Mouse (Mus musculus) midbrain, embryonic 15.5 days (tissue): ENCODE measurements around the gene Gm38100. TPM values are rescaled to one million over a fixed set of nuclear protein-coding genes. Genes with fewer than 3 reads are reported as not detected.

Experiments
- polyA plus RNA-seq: library from polyadenylated mRNA; unstranded; fragments of >200 nt; fragmentation: Nextera tagmentation; extraction: Ambion mirVana; gene quantifications from 2 replicates; pipeline ENCODE4 v1.2.1, GENCODE M21; 2015

Gene Gm38100
- polyA plus RNA-seq, 1 experiment from 2014 or later, result not detected

Other genes with a start within 250 kb of the Gm38100 start
- 7.0 and 8.6 TPM in 2 replicates for gene Opn3, start 227.6 kb upstream of the Gm38100 start, polyA plus RNA-seq
- 3.5 and 3.7 TPM in 2 replicates for gene Chml, start 227.4 kb upstream of the Gm38100 start, polyA plus RNA-seq
- gene Wdr64, start 221.7 kb upstream of the Gm38100 start, polyA plus RNA-seq, result not detected in 2 replicates
- gene Exo1, start 39.7 kb upstream of the Gm38100 start, polyA plus RNA-seq, result 8.4 and 9.3 TPM in 2 replicates
- gene Rbm8a2, start 58.8 kb downstream of the Gm38100 start, polyA plus RNA-seq, result 0.34 and 0.54 TPM in 2 replicates